Mouse (Mus musculus): ENCODE measurements around the gene Rnf43.

The Rnf43 gene

DNA sequence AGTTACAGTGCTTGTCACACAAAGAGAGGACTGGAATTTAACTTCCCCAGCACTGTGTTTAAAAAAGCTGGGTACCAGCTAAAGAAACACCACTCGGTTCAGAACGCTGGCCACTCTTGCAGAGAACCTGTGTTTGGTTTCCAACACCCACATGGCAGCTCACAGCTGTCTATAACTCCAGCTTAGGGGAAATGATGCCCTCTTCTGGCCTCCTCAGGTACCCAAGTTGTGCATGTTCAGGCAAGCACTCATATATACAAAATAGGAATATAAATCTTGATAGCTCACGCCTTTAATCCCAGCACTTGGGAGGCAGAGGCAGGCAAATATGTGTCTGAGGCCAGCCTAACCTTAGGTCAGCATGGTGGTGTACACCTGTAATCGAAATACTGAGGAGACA is 53.5 kb downstream of the Rnf43 start:
- DNase-seq, result no peak

DNA sequence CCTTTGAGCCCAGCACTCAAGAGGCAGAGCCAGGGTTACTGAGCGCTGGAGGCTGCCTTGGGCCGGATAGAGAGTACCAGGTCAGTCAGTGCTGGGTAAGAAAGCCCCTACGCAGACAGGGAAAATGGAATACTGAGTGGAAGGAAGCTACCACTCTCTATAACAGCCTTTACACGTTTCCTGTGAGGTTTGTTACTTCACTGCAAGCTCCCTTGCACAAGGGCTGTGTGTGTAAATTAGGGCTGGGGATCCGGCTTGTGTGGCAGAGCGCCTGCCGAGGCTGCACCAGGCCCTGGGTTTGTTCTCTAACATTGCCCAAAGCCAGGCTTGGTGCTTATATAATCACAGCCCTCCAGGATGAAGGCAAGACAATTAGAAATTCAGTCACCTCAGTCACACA is 57.0 kb downstream of the Rnf43 start:
- DNase-seq, result no peak

DNA sequence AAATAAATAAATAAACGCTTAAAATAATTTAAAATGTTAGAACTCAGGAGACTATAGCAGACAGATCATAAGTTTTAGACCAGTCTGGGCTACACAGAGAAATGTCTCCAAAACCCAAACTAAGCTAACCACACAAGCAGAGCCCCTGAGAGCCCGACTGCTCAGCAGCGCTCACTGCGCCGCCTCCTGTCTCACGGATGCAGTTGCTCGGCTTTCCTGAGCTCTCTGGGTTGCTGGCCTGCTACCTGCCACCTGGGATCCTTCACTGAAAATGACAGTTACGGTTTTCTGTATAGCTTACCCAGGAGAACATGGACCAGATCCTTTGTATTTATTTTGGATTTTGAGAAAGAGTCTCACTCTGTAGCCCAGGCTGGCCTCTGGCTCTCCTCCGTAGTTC is 57.8 kb downstream of the Rnf43 start:
- DNase-seq, result peak; percentile 62 to 74

DNA sequence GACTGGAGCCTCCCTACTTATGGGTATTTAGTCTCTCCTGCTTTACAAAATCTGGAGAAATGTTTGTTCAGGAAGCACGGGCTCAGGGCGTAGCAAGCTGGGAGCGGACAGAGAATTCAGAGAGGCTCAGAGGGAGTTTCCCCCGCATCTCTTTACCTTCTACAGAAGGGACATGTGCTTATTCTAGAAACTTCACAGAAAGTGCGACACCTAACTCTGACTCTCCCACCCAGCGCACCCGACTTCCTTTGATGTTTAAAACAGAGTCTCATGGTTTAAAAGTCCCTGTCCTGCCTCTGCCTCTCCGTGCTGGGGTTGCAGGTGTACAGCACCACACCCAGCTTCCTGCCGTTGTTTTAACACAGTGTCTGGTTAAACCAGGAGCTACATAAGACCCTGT is 58.3 kb downstream of the Rnf43 start:
- peak; percentile 78 to 91 for DNase-seq

DNA sequence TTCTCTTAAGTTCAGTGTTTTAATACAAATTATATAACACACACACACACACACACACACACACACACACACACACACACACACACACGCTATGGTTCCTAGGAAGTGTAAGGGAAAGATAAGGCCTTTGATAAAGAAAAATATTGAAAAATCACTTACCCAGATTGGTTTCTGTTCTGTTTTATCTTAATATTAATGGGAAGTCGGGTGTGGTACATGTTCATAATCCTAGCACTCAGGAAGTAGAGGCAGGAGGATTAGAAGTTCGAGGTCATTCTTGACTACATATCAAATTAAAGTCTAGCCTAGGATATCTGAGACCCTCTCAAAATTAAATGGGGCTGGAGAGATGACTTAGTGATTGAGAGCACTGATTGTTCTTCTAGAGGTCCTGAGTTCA is 59.6 kb downstream of the Rnf43 start:
- DNase-seq, result no peak

DNA sequence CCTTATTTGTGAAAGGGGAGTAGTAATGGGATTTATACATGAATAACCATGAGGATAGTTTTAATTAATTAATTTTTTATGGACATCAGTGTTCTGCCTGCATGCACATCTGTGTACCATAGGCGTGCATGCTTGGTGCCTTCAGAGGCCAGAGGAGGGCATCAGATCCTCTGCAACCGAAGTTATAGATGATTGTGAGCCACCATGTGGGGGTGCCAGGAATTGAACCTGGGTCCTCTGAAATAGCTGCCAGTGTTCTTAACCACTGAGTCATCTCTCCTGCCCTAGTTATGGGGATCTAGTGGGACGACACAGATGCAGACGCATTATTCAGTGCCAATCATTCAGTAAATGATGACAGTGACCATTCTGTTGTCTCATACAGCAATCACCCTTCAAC is 60.4 kb downstream of the Rnf43 start:
- DNase-seq, result no peak

DNA sequence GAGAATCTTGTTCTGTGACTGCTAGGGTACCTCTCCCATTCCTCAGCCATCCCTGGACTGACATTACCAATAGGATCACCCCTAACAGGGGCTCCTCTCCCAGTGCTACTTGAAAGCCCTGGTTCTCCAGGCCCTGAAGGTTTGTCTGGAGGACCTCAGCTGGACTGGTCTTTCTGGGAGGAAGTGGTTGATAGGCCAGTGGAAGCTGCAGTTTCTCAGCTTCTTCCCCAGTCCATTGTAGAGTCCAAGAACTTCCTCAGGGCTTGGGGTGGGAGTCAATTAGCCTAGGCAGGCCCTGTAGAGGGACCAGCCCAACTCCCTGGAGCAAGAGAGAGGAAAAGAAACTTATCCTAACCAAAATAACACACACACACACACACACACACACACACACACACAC is 63.0 kb downstream of the Rnf43 start:
- DNase-seq, result no peak

DNA sequence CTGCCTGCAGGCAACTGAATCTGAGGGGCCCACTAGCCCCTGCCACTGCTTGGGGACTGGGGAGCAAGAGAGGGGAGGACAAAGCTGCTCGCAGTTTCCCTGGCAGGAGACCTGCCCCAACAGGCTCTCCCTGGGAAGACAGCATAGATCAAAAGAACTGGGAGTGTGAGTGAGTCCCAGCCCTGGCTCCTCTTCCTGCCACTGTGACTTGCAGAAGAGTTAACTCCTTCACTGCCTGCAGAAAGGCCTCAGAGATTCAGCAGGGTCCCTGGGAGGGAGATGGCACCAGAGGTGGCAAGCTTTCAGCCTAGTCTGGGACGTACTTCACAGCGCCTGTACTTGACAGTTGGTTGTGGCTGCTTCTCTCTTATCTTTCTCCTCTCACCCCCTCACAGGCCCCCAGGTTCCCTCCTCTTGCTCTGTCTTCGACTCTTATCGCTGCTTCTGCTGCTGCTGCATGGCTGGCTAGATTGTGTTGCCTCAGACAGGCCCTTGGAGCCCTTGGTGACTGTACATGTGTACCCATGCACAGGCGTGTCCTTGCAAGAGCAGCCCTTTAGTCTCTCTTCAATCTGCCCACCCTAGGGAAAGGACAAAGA is 63.5 kb downstream of the Rnf43 start:
- peak; percentile 64 to 80 for DNase-seq

DNA sequence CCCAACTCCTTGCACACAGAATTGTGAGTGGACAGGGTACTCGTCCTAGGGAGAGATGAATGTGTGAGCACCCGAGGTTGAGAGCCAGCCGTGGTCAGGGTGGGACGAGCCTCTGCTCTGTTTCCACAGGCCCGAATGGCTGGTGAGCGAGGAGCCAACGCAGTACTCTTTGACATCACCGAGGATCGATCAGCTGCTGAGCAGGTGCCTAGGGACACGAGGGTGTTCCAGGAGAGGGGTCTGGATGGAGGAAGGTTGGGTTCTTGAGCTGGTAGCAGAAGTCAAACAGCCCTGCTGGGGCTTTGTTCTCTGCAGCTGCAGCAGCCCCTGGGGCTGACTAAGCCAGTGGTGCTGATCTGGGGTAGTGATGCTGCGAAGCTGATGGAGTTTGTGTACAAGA is 64.5 kb downstream of the Rnf43 start:
- peak; percentile 50 to 58 for DNase-seq

DNA sequence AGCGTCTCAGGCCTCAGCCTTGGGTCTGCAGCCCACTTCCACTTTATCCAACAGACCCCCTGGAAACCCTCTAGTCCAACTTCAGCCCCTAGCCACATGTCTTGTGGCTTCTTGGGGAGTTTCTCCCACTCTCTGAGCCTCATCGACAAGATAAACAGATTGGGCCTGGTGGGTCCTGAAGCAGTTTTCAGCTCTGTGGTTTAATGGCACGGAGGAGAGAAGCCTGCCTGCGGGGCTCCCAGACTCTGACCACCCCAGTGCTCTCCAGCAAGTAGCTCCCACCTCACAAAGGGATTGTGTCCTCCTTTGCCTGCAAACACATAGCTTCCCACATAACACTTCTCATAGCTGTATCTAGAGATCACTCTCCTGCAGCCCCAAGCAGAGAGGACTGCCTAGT is 64.9 kb downstream of the Rnf43 start:
- no peak for DNase-seq

DNA sequence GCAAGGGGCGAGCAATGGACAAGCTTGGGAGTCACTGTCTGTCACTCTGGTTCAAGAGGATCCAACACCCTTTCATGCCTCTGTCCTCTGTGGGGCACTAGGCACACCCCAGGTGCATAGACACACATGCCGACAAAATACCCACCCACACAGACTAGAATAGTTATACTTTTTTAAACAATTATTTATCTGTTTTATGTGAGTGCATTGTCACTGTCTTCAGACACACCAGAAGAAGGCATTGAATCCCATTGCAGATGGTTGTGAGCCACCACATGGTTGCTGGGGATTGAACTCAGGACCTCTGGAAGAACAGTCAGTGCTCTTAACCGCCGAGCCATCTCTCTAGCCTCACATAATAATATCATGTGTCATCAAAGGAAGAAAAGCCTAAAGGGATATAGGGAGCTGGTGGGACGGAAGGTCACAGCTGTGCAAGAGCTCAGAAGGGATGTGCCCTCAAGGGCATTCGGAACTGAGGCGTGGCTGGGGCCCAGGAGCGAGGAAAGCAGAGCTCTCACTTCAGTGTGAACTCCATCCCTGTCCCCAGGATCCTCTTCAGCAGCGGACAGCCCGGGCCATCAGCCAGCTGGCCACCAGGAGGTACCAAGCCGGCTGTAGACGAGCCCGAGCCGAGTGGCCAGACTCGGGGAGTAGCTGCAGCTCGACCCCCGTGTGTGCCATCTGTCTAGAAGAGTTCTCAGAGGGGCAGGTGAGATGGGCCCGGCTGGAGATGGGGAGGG is 66.5 kb downstream of the Rnf43 start:
- DNase-seq, result no peak

DNA sequence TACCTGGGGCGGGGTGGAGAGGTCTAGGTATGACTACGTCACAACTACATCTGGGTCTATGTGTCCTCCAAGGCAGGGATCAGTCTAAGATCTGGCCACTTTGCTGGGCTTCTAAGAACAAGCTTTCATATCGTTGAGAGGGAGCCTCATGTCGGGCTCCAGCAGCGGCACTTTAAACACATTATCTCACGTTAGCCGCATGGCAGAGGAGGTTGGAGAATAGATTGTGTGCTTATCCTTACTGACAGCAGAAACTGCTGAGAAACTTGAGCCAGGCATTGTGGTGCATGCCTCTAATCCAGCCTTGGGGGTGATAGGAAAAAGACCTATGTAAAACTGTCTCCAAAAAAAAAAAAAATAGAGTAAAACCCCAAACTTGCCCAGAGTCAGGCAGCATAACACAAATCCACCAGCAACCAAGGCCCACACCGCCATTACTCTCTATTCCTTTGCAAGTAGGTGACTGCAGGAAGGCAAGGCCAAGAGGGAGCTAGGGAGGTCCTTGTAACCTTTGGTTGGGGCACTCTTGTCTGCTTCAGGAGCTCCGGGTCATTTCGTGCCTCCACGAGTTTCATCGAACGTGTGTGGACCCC is 67.2 kb downstream of the Rnf43 start:
- no peak for DNase-seq

DNA sequence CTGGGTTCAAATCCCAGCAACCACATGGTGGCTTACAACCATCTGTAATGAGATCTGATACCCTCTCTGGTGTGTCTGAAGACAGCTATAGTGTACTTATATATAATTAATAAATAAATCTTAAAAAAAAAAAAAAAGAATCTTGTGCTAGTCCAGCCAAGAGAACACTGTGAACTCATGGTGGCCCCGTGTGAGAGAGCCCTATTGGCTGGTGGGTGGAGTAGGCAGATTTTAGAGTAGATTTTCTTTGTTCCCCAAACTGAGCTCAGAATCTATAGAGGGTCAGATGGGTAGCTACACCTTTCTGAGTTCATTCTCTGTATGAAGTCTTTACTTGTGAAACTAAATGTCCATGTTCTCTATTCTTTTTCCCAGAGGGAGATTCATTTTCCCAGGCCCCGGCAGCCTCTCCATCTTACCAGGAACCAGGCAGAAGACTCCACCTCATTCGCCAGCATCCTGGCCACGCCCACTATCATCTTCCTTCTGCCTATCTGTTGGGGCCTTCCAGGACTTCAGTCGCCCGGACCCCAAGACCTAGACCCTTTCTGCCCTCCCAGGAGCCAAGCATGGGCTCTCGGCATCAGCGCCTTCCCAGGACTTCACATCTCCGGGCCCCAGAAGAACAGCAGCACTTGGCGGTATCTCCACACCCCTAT is 68.3 kb downstream of the Rnf43 start:
- DNase-seq, result no peak

DNA sequence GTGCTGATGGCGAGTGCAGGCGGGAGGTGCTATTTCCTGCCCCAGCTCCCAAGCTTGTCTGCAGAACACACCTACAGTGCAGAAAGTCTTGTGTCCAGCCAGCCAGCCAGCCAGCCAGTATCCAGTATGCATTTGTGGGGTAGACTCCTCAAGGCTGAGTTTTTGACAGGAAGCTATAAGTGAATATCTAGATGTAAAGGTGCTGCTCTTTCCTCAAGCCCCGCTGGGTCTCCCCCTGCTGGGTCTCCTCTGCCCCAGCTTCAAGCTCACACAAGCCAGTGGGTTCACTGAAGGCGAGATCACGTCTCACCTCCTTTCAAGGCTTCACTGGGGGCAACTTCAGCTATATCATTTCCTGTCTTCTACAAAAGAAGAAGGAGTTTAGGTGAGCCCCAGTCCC is 71.8 kb downstream of the Rnf43 start:
- peak; percentile 54 to 77 for DNase-seq

DNA sequence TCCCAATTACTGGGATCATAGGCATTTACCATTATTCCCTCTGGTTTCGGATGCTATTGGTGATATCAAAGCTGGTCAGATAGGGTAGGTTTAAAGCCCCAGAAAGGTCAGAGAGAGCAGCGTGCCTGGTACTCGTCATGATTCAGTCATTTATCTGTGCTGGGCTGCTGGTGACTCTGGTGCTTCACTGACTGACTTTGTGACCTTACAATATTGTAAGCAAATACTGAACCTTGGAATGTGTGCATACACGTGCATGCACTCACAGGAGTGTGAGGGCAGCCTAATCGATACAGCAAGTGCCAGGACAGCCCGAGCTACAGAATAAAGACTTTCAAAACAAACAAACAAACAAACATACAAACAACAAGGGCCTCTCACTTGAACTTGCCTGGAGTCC is 73.2 kb downstream of the Rnf43 start:
- DNase-seq, result no peak

DNA sequence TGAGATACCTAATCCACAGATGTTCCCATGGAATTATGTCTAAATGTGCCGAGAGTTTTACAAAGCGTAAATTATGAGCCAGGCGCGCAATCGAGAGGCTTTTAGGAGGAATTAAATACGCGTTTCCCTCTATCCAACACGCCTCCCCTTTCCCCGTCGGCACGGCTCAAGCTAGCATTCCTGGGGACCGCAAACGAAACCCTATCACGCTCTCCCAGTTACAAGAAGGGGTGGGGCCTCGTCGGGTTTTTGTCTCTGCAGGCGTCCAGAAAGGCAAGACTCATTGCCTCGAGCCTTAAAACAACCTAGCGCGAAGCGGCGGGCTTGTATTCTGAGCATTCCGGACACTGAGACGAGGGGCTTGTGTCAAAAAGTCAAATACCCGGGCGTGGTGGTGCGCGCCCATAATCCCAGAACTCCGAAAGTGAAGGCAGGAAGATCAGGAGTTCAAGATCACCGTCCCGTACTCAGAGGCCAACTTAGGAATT is 74.2 kb downstream of the Rnf43 start:
- peak; percentile 74 to 80 for DNase-seq

DNA sequence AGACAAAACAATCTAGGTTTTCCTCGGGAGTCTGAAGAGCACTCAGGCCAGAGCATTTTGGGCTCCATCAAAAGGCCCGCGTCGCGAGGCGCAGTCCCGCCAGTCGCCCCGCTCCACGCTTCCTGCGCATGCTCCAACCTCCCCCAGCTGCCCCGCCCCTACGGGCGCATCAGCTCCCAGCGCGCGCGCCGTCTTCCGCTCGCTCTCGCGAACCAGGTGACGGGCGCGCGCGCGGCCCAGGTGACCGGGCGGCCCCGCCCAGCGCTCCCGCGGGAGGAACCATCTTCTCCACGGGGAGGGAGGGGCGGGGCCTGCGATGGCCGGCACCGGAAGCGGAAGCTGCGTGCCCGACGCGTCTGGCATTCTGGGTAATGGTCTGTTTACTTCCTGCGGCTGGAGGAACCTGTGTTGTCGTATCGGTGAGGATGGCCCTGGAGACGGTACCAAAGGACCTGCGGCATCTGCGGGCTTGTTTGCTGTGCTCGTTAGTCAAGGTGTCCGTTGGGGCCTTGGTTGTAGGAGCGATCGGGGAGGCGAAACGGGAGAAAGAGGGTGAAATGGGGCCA is 74.7 kb downstream of the Rnf43 start, which contains the start of gene Supt4a:
Gene Supt4a (plus strand): TSS at position 378 of the 566 bp plus-strand sequence.
- DNase-seq, result peak; percentile 93 to 95

DNA sequence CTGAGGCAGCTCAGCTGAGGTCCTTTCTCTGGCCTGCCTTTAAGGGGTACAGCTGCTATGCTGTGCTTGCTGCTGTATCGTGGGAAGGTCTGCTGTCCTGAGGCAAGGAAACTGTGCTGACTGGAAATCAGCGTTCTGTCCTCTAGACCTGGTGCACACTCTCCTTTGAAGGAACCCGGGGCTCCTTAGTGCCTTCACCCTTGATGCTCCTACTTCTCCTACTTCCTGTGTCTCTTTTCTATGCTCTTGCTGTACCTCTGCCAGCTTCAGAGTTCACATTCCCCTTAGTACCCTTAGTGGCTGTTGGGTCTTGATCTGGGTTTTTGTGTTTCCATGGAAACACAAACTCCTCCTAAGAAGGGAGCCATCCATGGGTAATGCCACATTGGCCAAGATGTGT is 81.2 kb downstream of the Rnf43 start:
- no peak for DNase-seq

DNA sequence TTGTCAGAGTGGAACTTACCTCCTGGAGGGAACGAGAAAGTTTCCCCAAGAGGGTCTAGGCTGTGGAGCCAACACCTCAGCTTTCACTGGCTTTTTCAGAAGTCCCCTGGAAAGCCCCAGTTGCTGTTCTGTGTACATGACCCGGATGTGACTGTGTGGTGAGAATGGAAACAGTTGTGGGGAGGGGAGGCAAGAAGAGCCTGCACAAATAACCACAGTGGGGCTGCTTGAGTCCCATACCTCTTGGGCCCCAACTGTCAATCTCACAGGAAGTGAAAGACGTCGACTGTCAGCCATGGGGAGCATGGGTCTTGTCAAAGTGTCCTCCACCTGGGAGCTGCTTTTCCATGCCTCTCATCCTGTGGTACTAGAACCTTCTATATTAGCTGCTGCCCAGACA is 82.4 kb downstream of the Rnf43 start:
- DNase-seq, result peak; percentile 70 to 90

DNA sequence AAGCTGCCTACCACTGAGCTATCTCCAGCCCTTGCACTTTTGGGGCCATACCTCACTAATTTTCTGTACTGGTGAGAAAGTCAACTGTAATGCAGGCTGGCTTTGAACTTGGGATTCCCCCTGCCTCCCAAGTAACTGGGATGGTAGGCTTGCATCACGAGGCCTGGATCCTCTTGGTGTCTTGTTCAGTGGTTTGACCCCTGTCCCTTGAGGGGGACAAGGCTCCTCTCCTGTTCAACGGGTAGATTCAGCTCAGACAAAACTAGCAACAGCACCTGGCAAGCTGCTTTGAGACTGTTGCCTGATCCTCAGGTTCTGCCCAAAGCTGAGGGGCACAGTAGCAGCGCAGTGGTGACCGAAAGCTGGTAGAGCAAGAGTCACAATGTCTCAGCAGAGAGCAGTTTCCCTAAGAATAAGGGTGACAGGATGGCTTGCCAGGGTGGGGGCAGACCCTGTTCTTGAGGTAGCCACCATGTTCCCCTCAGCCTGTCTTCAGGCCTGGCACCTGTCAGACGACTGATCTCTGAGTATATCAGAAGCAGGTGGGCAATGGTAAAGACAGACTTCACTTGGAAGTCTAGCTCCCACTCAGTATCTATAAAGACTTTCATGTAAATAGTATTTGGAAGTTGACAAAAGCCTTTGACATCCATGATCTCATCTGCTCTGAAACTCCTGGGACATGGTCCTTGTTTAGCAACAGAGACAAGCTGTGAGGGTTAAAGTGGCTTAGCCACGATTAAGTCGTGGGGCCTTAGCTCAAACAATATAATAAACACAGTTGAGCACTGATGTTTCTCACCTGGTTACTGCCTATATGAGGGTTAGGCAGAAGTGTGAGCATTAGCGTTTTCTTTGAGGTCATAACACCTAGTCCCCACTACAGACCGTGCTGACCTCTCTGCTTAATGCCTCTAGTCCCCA is 83.4 kb downstream of the Rnf43 start:
- DNase-seq, result peak in 1 of 2 experiments; percentile 36

DNA sequence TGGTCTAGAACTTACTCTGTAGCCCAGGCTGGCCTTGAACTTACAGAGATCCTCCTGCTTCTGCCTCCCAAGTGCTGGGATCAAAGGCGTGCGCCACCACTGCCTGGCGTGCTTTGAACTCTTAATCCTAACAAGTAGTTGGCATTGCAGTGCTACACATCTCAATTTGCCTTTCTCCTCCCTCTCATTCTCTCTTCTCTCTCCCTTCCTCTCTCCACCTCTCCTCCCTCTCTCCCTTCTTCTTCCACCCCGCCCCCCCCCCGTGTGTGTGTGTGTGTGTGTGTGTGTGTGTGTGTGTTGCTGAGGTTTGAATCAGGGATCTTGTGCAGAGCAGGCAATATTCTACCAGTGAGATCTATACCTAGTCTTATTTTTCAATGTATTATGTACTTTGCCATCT is 84.8 kb downstream of the Rnf43 start:
- no peak for DNase-seq

DNA sequence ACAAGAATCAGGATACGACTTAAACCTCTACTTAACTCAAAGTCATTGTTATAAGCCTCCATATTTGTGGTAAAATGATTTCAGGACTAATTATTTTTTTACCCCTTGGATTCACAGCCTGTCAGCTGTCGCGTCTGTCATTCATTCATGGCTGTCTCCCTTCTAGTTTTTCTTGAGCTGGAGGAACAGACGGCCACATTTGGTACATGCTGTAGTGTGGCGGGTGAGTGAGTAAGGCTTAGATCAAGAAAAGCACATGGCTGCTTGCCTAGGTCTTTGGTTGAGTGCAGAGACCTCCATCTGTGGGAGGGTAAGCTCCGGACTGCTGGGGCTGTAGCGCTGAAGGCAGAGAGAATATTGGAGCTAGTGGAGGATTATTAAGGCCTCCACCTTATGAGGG is 85.2 kb downstream of the Rnf43 start:
- peak in 1 of 2 experiments; percentile 9 for DNase-seq

Measured in thymus, adult 18-20 months (tissue).